Mouse (Mus musculus) cerebellum, postnatal 4 days (tissue): Measurements from ENCODE around the gene Zfp831.

Experiments used
- DNase-seq, 2 experiments: peaks; one replicate each; pipeline ENCODE4 v3.0.0; 2022; ENCODE audit warnings: low spot score in 2 of 2, mixed read lengths in 1 of 2

Zfp831 gene

DNA sequence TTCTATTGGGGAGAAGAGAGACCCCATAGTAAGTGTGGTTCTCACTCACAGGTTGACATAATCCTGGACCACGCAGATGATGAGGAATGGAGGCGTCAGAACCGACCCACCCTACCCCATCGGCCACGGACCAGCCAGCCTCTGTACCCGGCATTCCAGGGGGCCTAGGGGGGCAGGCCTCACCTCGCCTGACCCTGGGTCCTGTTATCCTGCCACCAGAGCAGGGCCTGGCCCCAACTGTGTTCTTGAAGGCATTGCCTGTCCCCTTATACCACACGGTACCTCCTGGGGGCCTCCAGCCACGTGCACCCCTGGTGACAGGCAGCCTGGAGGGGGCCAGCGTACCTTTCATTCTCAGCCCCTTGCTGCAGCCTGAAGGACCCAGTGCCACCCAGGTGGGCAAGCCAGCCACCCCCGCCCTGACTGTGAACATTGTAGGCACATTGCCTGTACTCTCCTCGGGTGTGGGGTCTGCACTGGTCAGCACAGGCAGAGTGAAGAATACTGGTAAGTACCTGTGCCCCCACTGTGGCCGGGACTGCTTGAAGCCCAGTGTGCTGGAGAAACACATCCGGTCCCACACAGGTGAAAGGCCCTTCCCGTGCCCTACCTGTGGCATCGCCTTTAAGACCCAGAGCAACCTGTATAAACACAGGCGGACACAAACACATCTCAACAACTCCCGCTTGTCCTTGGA is at the start of gene Zfp831:
Gene Zfp831, plus strand, starts transcription at position 87 of the 697 bp plus-strand sequence.
- no peak for DNase-seq

GRCm38 (mm10) chr2:174594965-174595364 is 48.4 kb upstream of the Zfp831 start:
- DNase-seq = no peak

GRCm38 (mm10) chr2:174595611-174596010 is 47.7 kb upstream of the Zfp831 start:
- DNase-seq = no peak

DNA sequence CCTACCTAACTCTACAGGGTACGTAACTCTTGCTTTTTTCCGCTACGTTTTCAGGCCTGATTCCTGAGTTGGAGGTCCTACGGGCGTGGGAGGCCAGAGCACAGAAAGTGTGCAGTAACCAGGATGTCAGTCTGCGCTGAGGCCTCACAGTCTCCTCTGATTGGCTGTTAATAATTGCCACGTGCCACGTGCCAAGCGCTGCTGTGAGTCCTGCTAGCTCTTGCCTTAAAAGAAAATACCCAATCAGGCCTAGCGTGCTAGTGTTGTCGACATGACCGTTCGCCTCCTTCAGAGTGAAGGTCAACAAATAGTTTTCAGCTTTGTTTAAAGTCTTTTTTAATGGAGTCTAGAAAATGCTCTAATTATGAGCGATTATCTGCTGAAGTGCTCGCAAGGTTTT is 46.9 kb upstream of the Zfp831 start:
- no peak for DNase-seq

- no peak for DNase-seq
Measured at GRCm38 (mm10) chr2:174598451-174598850, 44.9 kb upstream of the Zfp831 start.

- no peak for DNase-seq
Measured at GRCm38 (mm10) chr2:174599071-174599635, 44.2 kb upstream of the Zfp831 start.

- no peak for DNase-seq
Measured at GRCm38 (mm10) chr2:174599853-174600271, 43.5 kb upstream of the Zfp831 start.

- no peak for DNase-seq
Measured at GRCm38 (mm10) chr2:174601938-174602685, 41.2 kb upstream of the Zfp831 start.

DNA sequence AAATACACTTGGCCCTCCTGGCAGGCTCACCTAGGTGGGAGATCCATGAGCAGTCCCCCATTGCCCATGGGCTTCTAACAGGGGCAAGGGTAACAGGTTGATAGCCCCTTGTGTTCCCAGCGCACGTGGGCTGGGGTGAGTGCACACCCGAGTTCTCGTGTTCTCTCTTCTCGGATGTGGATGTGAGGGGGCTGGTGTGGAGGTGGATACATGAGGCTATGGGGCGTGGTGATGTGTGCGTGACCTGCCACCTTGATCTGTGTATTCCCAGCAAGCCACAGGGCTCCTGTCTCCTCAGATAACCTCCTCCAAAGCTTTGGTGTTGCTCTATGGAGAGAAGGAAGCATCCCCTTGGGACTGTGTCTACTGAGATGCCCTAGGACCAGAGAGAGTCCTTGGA is 40.0 kb upstream of the Zfp831 start:
- no peak for DNase-seq

DNA sequence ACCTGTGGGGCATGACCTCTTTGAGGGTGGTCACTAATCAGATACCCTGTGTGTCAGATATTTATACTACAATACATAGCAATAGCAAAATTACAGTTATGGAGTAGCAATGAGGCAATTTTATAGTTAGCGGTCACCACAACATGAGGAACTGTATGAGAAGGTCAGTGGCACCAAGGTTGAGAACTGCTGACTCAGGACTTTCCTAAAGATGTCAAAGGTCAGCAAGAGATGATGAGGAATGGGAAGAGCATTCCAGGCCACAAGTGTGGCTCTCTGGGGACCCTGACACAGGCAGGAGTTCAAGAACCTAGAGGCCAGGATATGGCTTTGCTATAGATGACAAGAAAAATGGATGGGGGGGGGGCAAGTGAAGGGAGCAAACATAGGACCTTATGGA is 38.3 kb upstream of the Zfp831 start:
- DNase-seq = no peak

GRCm38 (mm10) chr2:174605442-174606087 is 37.8 kb upstream of the Zfp831 start:
- DNase-seq = no peak

DNA sequence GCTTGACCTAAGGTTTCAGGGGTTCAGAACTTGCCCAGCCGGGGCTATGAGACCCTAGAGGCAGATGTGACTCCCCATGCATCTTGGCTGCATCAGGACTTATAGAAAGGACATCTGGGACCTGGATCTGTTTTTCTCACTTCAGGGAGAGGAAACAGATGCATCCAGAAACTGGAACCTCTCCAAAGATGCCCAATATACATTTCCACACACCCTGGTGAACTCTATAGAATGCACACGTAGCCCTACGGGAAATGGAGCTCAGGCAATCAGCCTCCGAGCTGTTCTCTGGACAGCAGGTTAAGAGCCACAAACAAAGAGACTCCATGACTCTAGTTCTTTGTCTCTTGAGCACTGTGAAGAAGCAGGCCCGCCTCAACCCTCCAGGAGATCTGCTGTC is 37.0 kb upstream of the Zfp831 start:
- no peak for DNase-seq

DNA sequence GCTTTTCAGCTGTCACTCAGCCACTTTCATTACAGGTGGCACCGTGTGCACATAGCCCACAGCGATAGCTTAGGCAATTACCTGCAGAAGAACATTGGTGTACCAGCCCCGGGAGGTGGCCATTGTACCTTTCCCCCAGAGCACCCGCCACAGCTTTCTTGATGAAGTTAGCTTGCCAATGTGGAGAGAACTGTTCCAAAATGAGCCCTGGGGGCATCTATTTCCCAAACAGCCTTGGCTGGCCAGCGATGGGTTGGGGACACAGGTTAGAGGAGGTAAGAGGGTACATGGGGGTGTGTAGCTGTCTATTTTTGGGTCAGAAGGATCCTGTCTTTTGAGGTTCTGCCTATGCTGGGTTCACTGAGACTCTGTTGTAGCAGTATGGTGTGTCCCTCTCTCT is 33.4 kb upstream of the Zfp831 start:
- DNase-seq = no peak

DNA sequence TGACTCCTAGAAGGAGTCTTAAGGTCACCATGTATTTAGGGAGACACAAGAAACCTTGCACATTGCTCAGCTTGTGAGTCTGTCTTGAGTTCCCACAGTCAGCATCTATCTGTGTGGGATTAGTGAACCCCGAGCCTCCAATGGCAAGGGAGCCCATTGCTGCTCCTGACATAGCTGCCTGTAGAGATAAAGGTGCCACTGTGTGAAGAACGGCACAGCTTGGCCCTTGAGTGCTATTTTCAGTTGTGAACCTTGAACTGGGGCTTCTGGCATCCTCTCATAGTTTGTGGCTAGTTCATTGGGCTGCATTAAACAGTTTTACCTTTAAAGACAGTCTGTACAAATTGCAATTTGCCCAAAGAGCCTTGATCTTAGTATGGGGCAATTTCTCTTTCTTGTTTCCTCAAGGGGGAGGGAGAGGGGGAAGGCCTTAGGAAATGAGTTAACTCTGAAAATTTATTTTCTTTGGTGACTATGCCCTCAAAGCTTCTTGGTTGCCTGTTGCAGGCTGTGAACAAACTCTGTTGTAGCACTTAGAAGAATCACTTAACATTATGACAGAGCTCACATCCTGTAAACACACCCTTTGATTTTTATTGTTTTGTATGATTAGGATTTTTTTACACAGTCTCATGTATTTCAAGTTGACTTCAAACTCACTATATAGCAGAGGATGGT is 30.8 kb upstream of the Zfp831 start:
- DNase-seq = no peak

GRCm38 (mm10) chr2:174613221-174613620 is 30.1 kb upstream of the Zfp831 start:
- no peak for DNase-seq

- DNase-seq = no peak
Measured at GRCm38 (mm10) chr2:174613921-174614441, 29.4 kb upstream of the Zfp831 start.

- DNase-seq = no peak
Measured at GRCm38 (mm10) chr2:174621881-174622280, 21.5 kb upstream of the Zfp831 start.

DNA sequence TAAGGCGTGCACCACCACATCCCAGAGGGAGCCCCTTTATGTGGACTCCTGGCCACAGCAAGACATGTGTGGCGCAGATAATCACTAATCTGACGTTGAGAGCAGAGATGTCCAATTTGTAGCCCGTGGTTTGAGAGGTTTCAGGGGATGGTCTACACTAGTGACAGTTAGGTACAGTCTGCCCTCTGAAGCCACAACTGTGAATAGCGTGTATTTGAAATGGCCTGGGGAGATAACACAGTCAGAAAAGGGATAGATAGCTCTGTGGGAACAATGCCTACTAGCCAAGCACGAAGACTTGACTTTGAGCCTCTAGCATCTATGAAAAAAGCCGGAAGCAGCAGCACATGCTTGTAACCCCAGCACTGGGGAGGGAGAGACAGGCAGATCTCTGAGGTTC is 18.9 kb upstream of the Zfp831 start:
- no peak for DNase-seq

GRCm38 (mm10) chr2:174627021-174627420 is 16.3 kb upstream of the Zfp831 start:
- no peak for DNase-seq

GRCm38 (mm10) chr2:174629299-174629850 is 14.0 kb upstream of the Zfp831 start:
- no peak for DNase-seq

DNA sequence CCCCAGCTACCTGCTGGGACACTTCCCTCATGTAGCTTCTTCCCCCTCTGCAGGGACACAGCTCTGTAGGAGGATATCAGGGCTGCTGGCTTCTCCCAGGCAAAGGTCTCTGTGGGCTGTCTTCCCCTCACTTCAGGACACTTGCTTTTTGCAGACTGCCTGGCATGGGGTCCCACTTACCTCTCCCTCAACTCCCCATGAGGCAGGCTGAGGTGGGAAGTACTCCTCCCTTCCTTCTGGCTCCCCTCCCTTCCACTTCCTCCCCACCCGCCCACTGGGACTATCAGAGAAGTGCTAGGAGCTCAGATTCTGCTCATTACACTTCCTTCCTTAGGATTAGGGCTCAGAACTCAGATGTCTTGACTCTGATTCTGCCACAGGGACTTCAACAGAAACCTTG is 6.6 kb upstream of the Zfp831 start:
- no peak for DNase-seq
